In the genomic region with DNA sequence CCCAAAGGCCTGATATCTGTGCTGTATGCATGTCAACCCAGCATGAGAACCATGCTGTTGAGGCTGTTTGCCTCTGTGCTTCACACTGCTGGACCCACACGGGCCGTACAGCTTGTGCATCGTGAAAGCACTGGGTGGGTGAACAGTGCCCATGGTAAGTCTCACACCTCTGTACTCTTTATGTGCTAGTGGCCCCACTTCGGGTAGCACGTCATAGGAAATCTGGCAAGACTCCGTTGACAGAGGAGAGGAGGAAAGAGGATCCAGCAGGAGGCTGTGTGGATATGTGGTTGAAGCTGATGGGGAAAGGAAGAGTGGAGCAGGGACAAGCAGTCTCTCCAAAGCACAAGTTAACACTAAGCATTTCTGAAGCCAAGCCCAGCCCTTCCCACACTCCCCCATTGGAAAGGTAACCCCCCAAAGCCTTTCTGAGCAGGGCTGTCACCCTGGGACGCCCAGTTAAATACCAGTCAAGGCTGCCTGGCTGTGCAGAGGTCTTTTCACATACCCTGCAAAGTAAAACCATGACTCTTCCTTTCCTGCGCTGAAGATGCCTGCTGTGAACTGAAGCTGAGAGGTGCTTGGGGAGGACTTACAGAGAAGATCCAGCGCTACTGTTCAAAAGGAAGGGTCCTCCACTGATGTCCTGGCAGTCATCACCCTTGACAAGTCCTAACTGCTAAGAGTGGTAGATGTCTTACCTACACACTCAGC, we compare ENCODE assay signal across 9 mouse cellular contexts. TPM values are rescaled to one million over a fixed set of nuclear protein-coding genes. Genes with fewer than 3 reads are reported as not detected.
DNase-seq lines count a peak whose midpoint lies in the region; ATAC-seq and TF ChIP-seq lines count a peak whose summit lies in the region.
"Had no signal": no experiment of that assay in that cellular context is flagged by ENCODE, and none has a peak within 500 bp of the region (broad histone marks: within the 10 kb centered on the region; RNA-seq: fewer than 3 reads in every experiment).

No protein-coding gene starts in this region.

- 71% methylated on average over 9 of the region's 9 CpGs for WGBS in heart, postnatal 0 days
- WGBS in hindbrain, embryonic 14.5 days, result 83% methylated on average over 9 of the region's 9 CpGs
- 86% methylated on average over 9 of the region's 9 CpGs for WGBS in midbrain, embryonic 14.5 days
- WGBS in thymus, adult 2 months, result 92% methylated on average over 9 of the region's 9 CpGs

- DNase-seq in heart, postnatal 0 days (ENCODE audit: low spot score), result no peak
- no peak for DNase-seq in heart, postnatal 14 days
- no peak for DNase-seq in hindbrain, embryonic 14.5 days (ENCODE audit: low spot score)
- DNase-seq in midbrain, embryonic 14.5 days, result no peak
- no peak for DNase-seq in gastrocnemius, postnatal 25 days
- no peak for DNase-seq in thymus, postnatal 36 days
- no peak for DNase-seq in thymus, adult 2 months
- DNase-seq: retina, postnatal 1 day had no signal

- peak overlapping the region; percentile 93 for H3K9ac ChIP-seq in heart, postnatal 0 days (replicated peaks; ENCODE audit: low read depth, low read length)
- peak overlapping the region; percentile 92 for H3K9ac ChIP-seq in hindbrain, embryonic 14.5 days
- H3K9ac ChIP-seq in midbrain, embryonic 14.5 days (replicated peaks; ENCODE audit: low read length), result peak overlapping the region; percentile 80

- H3K36me3 ChIP-seq in heart, postnatal 0 days (replicated peaks; ENCODE audit: control insufficient read depth, insufficient read depth, low read length), result no peaks in the 10 kb centered on the region
- H3K36me3 ChIP-seq in hindbrain, embryonic 14.5 days (replicated peaks; ENCODE audit: control insufficient read depth, insufficient read depth), result no peaks in the 10 kb centered on the region
- 0 out of 2 replicates have a peak, but pooled peaks cover 4% of the 10 kb centered on the region for H3K36me3 ChIP-seq in midbrain, embryonic 14.5 days (ENCODE audit: control insufficient read depth, insufficient read depth, low read length)
- H3K36me3 ChIP-seq in thymus, adult 2 months (ENCODE audit: control insufficient read depth, insufficient read depth, low read length), result no peaks in the 10 kb centered on the region

- ATAC-seq in heart, postnatal 0 days (ENCODE audit: insufficient read depth, low read depth), result no peak
- no peak for ATAC-seq in hindbrain, embryonic 14.5 days (ENCODE audit: low FRiP score)
- ATAC-seq in midbrain, embryonic 14.5 days (ENCODE audit: low FRiP score, low TSS enrichment), result no peak

- peak overlapping the region; percentile 98 for H3K4me3 ChIP-seq in heart, postnatal 0 days (ENCODE audit: low read depth, low read length)
- peak overlapping the region; percentile 85 for H3K4me3 ChIP-seq in cortical plate, adult 2 months (ENCODE audit: insufficient read depth, low read length)
- peak overlapping the region; percentile 98 for H3K4me3 ChIP-seq in hindbrain, embryonic 14.5 days (replicated peaks; ENCODE audit: low read length)
- peak overlapping the region; percentile 96 for H3K4me3 ChIP-seq in midbrain, embryonic 14.5 days (replicated peaks; ENCODE audit: low read depth, low read length)
- H3K4me3 ChIP-seq in thymus, adult 2 months (ENCODE audit: control insufficient read depth, insufficient read depth, low read length), result no peak overlapping the region

- no peak for TF ChIP-seq EP300 in heart, postnatal 0 days (IDR thresholded peaks at IDR 0.05; ENCODE audit: low read depth)

- TF ChIP-seq POLR2A in cortical plate, adult 2 months (IDR thresholded peaks at IDR 0.05; ENCODE audit: extremely low read depth, insufficient read depth, low read length), result no peak
- TF ChIP-seq POLR2A in thymus, adult 2 months (IDR thresholded peaks at IDR 0.05; ENCODE audit: control insufficient read depth, extremely low read depth, insufficient read depth, low read length, poor library complexity), result no peak

- H3K4me2 ChIP-seq in heart, postnatal 0 days (ENCODE audit: low read depth, low read length), result peak overlapping the region; percentile 75
- H3K4me2 ChIP-seq in hindbrain, embryonic 14.5 days (replicated peaks), result peak overlapping the region; percentile 87
- H3K4me2 ChIP-seq in midbrain, embryonic 14.5 days (ENCODE audit: low read length), result peak overlapping the region; percentile 94

- peaks cover 21% of the 10 kb centered on the region for H3K4me1 ChIP-seq in heart, postnatal 0 days (ENCODE audit: control insufficient read depth, insufficient read depth)
- peaks cover 15% of the 10 kb centered on the region; the same call in 1 of the 2 replicates for H3K4me1 ChIP-seq in cortical plate, adult 2 months (ENCODE audit: control insufficient read depth, insufficient read depth, low read length)
- peaks cover 21% of the 10 kb centered on the region for H3K4me1 ChIP-seq in hindbrain, embryonic 14.5 days (replicated peaks; ENCODE audit: control insufficient read depth, insufficient read depth, low read length)
- H3K4me1 ChIP-seq in midbrain, embryonic 14.5 days (ENCODE audit: control insufficient read depth, insufficient read depth, low read length), result peaks cover 12% of the 10 kb centered on the region
- peaks cover 12% of the 10 kb centered on the region for H3K4me1 ChIP-seq in thymus, adult 2 months (replicated peaks; ENCODE audit: control insufficient read depth, insufficient read depth, low read length)

- H3K27ac ChIP-seq in heart, postnatal 0 days (ENCODE audit: low read depth), result no peak overlapping the region
- H3K27ac ChIP-seq in cortical plate, adult 2 months (ENCODE audit: insufficient read depth, low read length), result 0 out of 2 replicates have a peak overlapping the region, but pooled peaks have one; percentile 78
- H3K27ac ChIP-seq in hindbrain, embryonic 14.5 days, result 0 out of 2 replicates have a peak overlapping the region, but pooled peaks have one; percentile 88
- no peak overlapping the region for H3K27ac ChIP-seq in midbrain, embryonic 14.5 days (replicated peaks; ENCODE audit: low read depth, low read length)
- H3K27ac ChIP-seq in thymus, adult 2 months (ENCODE audit: control insufficient read depth, insufficient read depth, low read length), result no peak overlapping the region

- H3K9me3 ChIP-seq in heart, postnatal 0 days (replicated peaks; ENCODE audit: control insufficient read depth, low read length), result no peaks in the 10 kb centered on the region
- no peaks in the 10 kb centered on the region for H3K9me3 ChIP-seq in hindbrain, embryonic 14.5 days (ENCODE audit: control insufficient read depth, low read length)
- no peaks in the 10 kb centered on the region for H3K9me3 ChIP-seq in midbrain, embryonic 14.5 days (ENCODE audit: control insufficient read depth, low read length)

- intact Hi-C loops in heart, postnatal 14 days (cut with DNase I), result no loop called here

- no peak for TF ChIP-seq CTCF in heart, postnatal 0 days (IDR thresholded peaks at IDR 0.05; ENCODE audit: low read depth)
- TF ChIP-seq CTCF in cortical plate, adult 2 months (IDR thresholded peaks at IDR 0.05; ENCODE audit: extremely low read depth, insufficient read depth, low read length), result no peak
- no peak for TF ChIP-seq CTCF in thymus, adult 2 months (IDR thresholded peaks at IDR 0.05; ENCODE audit: borderline replicate concordance, control insufficient read depth, extremely low read depth, insufficient read depth, low read length, poor library complexity)

- H3K27me3 ChIP-seq in heart, postnatal 0 days (ENCODE audit: control insufficient read depth, insufficient read depth, low read length), result no peaks in the 10 kb centered on the region
- no peaks in the 10 kb centered on the region for H3K27me3 ChIP-seq in hindbrain, embryonic 14.5 days (ENCODE audit: control insufficient read depth, insufficient read depth, low read length)
- H3K27me3 ChIP-seq in midbrain, embryonic 14.5 days (ENCODE audit: control insufficient read depth, insufficient read depth, low read length), result no peaks in the 10 kb centered on the region
- no peaks in the 10 kb centered on the region for H3K27me3 ChIP-seq in thymus, adult 2 months (ENCODE audit: control insufficient read depth, insufficient read depth, low read length)

RNA-seq across cellular contexts. Expression of a gene that starts 1.3 kb away (rescaled TPM):
- total RNA-seq in heart, postnatal 0 days (2014; rRNA removed; ENCODE audit: low replicate concordance), result 11.4 and 22.5 TPM in 2 replicates
- 10.3 and 10.4 TPM in 2 replicates for polyA plus RNA-seq in heart, postnatal 0 days (2015; fragmentation: Nextera tagmentation; extraction: Ambion mirVana)
- total RNA-seq in heart, postnatal 14 days (2021), result 10 to 100 TPM; 14.4 to 20.0 TPM
- 68.9 and 71.1 TPM in 2 replicates for polyA plus RNA-seq in cortical plate, adult 2 months (2012; rRNA removed)
- 28.1 and 29.8 TPM in 2 replicates for polyA plus RNA-seq in hindbrain, embryonic 14.5 days (2014; fragmentation: Nextera tagmentation; extraction: Ambion mirVana)
- polyA plus RNA-seq in midbrain, embryonic 14.5 days (2014; fragmentation: Nextera tagmentation; extraction: Ambion mirVana), result 29.4 and 46.9 TPM in 2 replicates
- 10 to 100 TPM in 1 of 2 experiments, 1 to 10 TPM in 1; 8.7 to 11.0 TPM for total RNA-seq in gastrocnemius, postnatal 25 days (2021)
- polyA plus RNA-seq in thymus, adult 2 months (2012; rRNA removed), result 43.5 and 57.6 TPM in 2 replicates

RNA-seq across cellular contexts. Expression of a gene that starts 26.5 kb away (rescaled TPM):
- 67.9 and 88.0 TPM in 2 replicates for total RNA-seq in heart, postnatal 0 days (2014; rRNA removed; ENCODE audit: low replicate concordance)
- polyA plus RNA-seq in heart, postnatal 0 days (2015; fragmentation: Nextera tagmentation; extraction: Ambion mirVana), result 46.4 and 47.2 TPM in 2 replicates
- 10 to 100 TPM; 60.6 to 62.7 TPM for total RNA-seq in heart, postnatal 14 days (2021)
- 156 and 159 TPM in 2 replicates for polyA plus RNA-seq in cortical plate, adult 2 months (2012; rRNA removed)
- polyA plus RNA-seq in hindbrain, embryonic 14.5 days (2014; fragmentation: Nextera tagmentation; extraction: Ambion mirVana), result 64.2 and 74.2 TPM in 2 replicates
- 53.6 and 57.9 TPM in 2 replicates for polyA plus RNA-seq in midbrain, embryonic 14.5 days (2014; fragmentation: Nextera tagmentation; extraction: Ambion mirVana)
- total RNA-seq in gastrocnemius, postnatal 25 days (2021), result 10 to 100 TPM; 30.0 to 31.9 TPM
- 133 and 134 TPM in 2 replicates for polyA plus RNA-seq in thymus, adult 2 months (2012; rRNA removed)

RNA-seq across cellular contexts. Expression of a gene that starts 26.6 kb away (rescaled TPM):
- total RNA-seq in heart, postnatal 0 days (2014; rRNA removed; ENCODE audit: low replicate concordance), result not detected in 2 replicates
- 0.19 TPM in 1 of 2 replicates, not detected in the other for polyA plus RNA-seq in heart, postnatal 0 days (2015; fragmentation: Nextera tagmentation; extraction: Ambion mirVana)
- under 1 TPM in 1 of 2 experiments, not detected in 1; 0.17 TPM for total RNA-seq in heart, postnatal 14 days (2021)
- polyA plus RNA-seq in cortical plate, adult 2 months (2012; rRNA removed), result 1.1 and 1.9 TPM in 2 replicates
- 0.13 TPM in 1 of 2 replicates, not detected in the other for polyA plus RNA-seq in hindbrain, embryonic 14.5 days (2014; fragmentation: Nextera tagmentation; extraction: Ambion mirVana)
- 0.16 and 0.32 TPM in 2 replicates for polyA plus RNA-seq in midbrain, embryonic 14.5 days (2014; fragmentation: Nextera tagmentation; extraction: Ambion mirVana)
- total RNA-seq in gastrocnemius, postnatal 25 days (2021), result not detected
- polyA plus RNA-seq in thymus, adult 2 months (2012; rRNA removed), result 0.51 and 0.62 TPM in 2 replicates

RNA-seq across cellular contexts. Expression of a gene that starts 34.2 kb away (rescaled TPM):
- not detected in 2 replicates for total RNA-seq in heart, postnatal 0 days (2014; rRNA removed; ENCODE audit: low replicate concordance)
- not detected in 2 replicates for polyA plus RNA-seq in heart, postnatal 0 days (2015; fragmentation: Nextera tagmentation; extraction: Ambion mirVana)
- total RNA-seq in heart, postnatal 14 days (2021), result not detected
- polyA plus RNA-seq in cortical plate, adult 2 months (2012; rRNA removed), result 0.79 and 0.92 TPM in 2 replicates
- 0.44 and 1.8 TPM in 2 replicates for polyA plus RNA-seq in hindbrain, embryonic 14.5 days (2014; fragmentation: Nextera tagmentation; extraction: Ambion mirVana)
- 3.3 and 5.2 TPM in 2 replicates for polyA plus RNA-seq in midbrain, embryonic 14.5 days (2014; fragmentation: Nextera tagmentation; extraction: Ambion mirVana)
- total RNA-seq in gastrocnemius, postnatal 25 days (2021), result not detected
- polyA plus RNA-seq in thymus, adult 2 months (2012; rRNA removed), result 0.06 and 0.19 TPM in 2 replicates

RNA-seq across cellular contexts. Expression of a gene that starts 37.5 kb away (rescaled TPM):
- total RNA-seq in heart, postnatal 0 days (2014; rRNA removed; ENCODE audit: low replicate concordance), result not detected in 2 replicates
- 0.07 and 0.11 TPM in 2 replicates for polyA plus RNA-seq in heart, postnatal 0 days (2015; fragmentation: Nextera tagmentation; extraction: Ambion mirVana)
- total RNA-seq in heart, postnatal 14 days (2021), result under 1 TPM; 0.91 to 1.00 TPM
- 0.26 and 0.61 TPM in 2 replicates for polyA plus RNA-seq in cortical plate, adult 2 months (2012; rRNA removed)
- 0.63 and 0.71 TPM in 2 replicates for polyA plus RNA-seq in hindbrain, embryonic 14.5 days (2014; fragmentation: Nextera tagmentation; extraction: Ambion mirVana)
- polyA plus RNA-seq in midbrain, embryonic 14.5 days (2014; fragmentation: Nextera tagmentation; extraction: Ambion mirVana), result 0.61 and 0.70 TPM in 2 replicates
- total RNA-seq in gastrocnemius, postnatal 25 days (2021), result under 1 TPM; 0.35 to 0.36 TPM
- polyA plus RNA-seq in thymus, adult 2 months (2012; rRNA removed), result 2.9 and 3.7 TPM in 2 replicates

Comparison
In these comparisons a context has a peak if more than half of its experiments do, and no peak if none do; other contexts are left out.
1. H3K27ac ChIP-seq: peak in cortical plate, adult 2 months (single experiment) and hindbrain, embryonic 14.5 days (single experiment); none in heart, postnatal 0 days (single experiment), midbrain, embryonic 14.5 days (single experiment) and thymus, adult 2 months (single experiment).
2. Peak in every context shown above with its lines, with median percentiles within 50 percentile points of each other: H3K4me2 ChIP-seq and H3K9ac ChIP-seq.